23 mouse cellular contexts compared by ENCODE assay signal in genomic region chr11:9705190-9705589, GRCm38 (mm10).
A peak's percentile ranks its signal among the peaks of the same experiment; 100 is the strongest.
DNase-seq lines count a peak whose midpoint lies in the region; ATAC-seq lines count a peak whose summit lies in the region.
"Had no signal": no experiment of that assay in that cellular context is flagged by ENCODE, and none has a peak within 500 bp of the region (broad histone marks: within the 10 kb centered on the region; RNA-seq: fewer than 3 reads in every experiment).

No protein-coding gene starts in this region.

- H3K9ac ChIP-seq in limb, embryonic 12.5 days (replicated peaks): no peak overlapping the region
- H3K9ac ChIP-seq in neural tube, embryonic 12.5 days: no peak overlapping the region
- no peak overlapping the region for H3K9ac ChIP-seq in neural tube, embryonic 15.5 days (replicated peaks)
- H3K9ac ChIP-seq: embryonic facial prominence, embryonic 15.5 days; liver, embryonic 12.5 days had no signal

- WGBS in limb, embryonic 12.5 days: 48% methylated on average over 3 of the region's 3 CpGs
- WGBS in limb, embryonic 10.5 days: 81% methylated on average over 3 of the region's 3 CpGs
- 56% methylated on average over 3 of the region's 3 CpGs for WGBS in neural tube, embryonic 12.5 days
- WGBS in neural tube, embryonic 15.5 days: 42% methylated on average over 3 of the region's 3 CpGs

- H3K4me2 ChIP-seq in limb, embryonic 12.5 days: no peak overlapping the region
- H3K4me2 ChIP-seq in neural tube, embryonic 12.5 days (replicated peaks): no peak overlapping the region
- H3K4me2 ChIP-seq in neural tube, embryonic 15.5 days: no peak overlapping the region
- H3K4me2 ChIP-seq: embryonic facial prominence, embryonic 15.5 days; liver, embryonic 12.5 days had no signal

- H3K36me3 ChIP-seq in limb, embryonic 12.5 days: no peaks in the 10 kb centered on the region
- no peaks in the 10 kb centered on the region for H3K36me3 ChIP-seq in limb, embryonic 10.5 days
- no peaks in the 10 kb centered on the region for H3K36me3 ChIP-seq in neural tube, embryonic 12.5 days
- H3K36me3 ChIP-seq in neural tube, embryonic 15.5 days: no peaks in the 10 kb centered on the region
- H3K36me3 ChIP-seq: embryonic facial prominence, embryonic 15.5 days; heart, embryonic 10.5 days; liver, embryonic 12.5 days had no signal

- no peak overlapping the region for H3K27ac ChIP-seq in limb, embryonic 12.5 days
- H3K27ac ChIP-seq in limb, embryonic 10.5 days: no peak overlapping the region
- H3K27ac ChIP-seq in neural tube, embryonic 12.5 days: no peak overlapping the region
- no peak overlapping the region for H3K27ac ChIP-seq in neural tube, embryonic 15.5 days (replicated peaks)
- H3K27ac ChIP-seq: embryonic facial prominence, embryonic 15.5 days; gastrocnemius, adult 2 months; heart, embryonic 10.5 days; liver, embryonic 12.5 days had no signal

- no peaks in the 10 kb centered on the region for H3K9me3 ChIP-seq in limb, embryonic 12.5 days
- H3K9me3 ChIP-seq in limb, embryonic 10.5 days (replicated peaks): no peaks in the 10 kb centered on the region
- no peaks in the 10 kb centered on the region for H3K9me3 ChIP-seq in neural tube, embryonic 12.5 days
- no peaks in the 10 kb centered on the region for H3K9me3 ChIP-seq in neural tube, embryonic 15.5 days (replicated peaks)
- H3K9me3 ChIP-seq: embryonic facial prominence, embryonic 15.5 days; heart, embryonic 10.5 days; liver, embryonic 12.5 days had no signal

- H3K4me1 ChIP-seq in limb, embryonic 12.5 days (replicated peaks): no peaks in the 10 kb centered on the region
- no peaks in the 10 kb centered on the region for H3K4me1 ChIP-seq in limb, embryonic 10.5 days
- H3K4me1 ChIP-seq in neural tube, embryonic 12.5 days: no peaks in the 10 kb centered on the region
- no peaks in the 10 kb centered on the region for H3K4me1 ChIP-seq in neural tube, embryonic 15.5 days
- H3K4me1 ChIP-seq: embryonic facial prominence, embryonic 15.5 days; heart, embryonic 10.5 days; liver, embryonic 12.5 days had no signal

- H3K4me3 ChIP-seq in limb, embryonic 12.5 days (replicated peaks): no peak overlapping the region
- no peak overlapping the region for H3K4me3 ChIP-seq in limb, embryonic 10.5 days
- no peak overlapping the region for H3K4me3 ChIP-seq in neural tube, embryonic 12.5 days
- no peak overlapping the region for H3K4me3 ChIP-seq in neural tube, embryonic 15.5 days (replicated peaks)
- H3K4me3 ChIP-seq: embryonic facial prominence, embryonic 15.5 days; gastrocnemius, adult 2 months; heart, embryonic 10.5 days; liver, embryonic 12.5 days had no signal

- H3K27me3 ChIP-seq in limb, embryonic 12.5 days: no peaks in the 10 kb centered on the region
- H3K27me3 ChIP-seq in limb, embryonic 10.5 days (ENCODE audit: low read depth, poor library complexity, severe bottlenecking): no peaks in the 10 kb centered on the region
- no peaks in the 10 kb centered on the region for H3K27me3 ChIP-seq in neural tube, embryonic 12.5 days (replicated peaks)
- H3K27me3 ChIP-seq in neural tube, embryonic 15.5 days (replicated peaks): no peaks in the 10 kb centered on the region
- H3K27me3 ChIP-seq: embryonic facial prominence, embryonic 15.5 days; liver, embryonic 12.5 days had no signal

- peak; percentile 8 for DNase-seq in embryo, embryonic 11 days
- no peak for DNase-seq in embryo, embryonic 10 days (ENCODE audit: low spot score)
- DNase-seq in limb, embryonic 10.5 days (ENCODE audit: low spot score): no peak
- no peak for DNase-seq in testis, postnatal 14 days (ENCODE audit: low spot score)
- DNase-seq in urinary bladder, adult 18-20 months (ENCODE audit: low spot score in 2 of 2): no peak
- DNase-seq: adrenal gland, postnatal 10 days; cerebellum, adult 9-11 months; gastrocnemius, adult 2 months; heart, postnatal 4 days; kidney, adult 2 months; kidney, postnatal 14 days; left cerebral cortex, postnatal 4 days; lung, adult 18-20 months; retina, postnatal 1 day; right cerebral cortex, postnatal 25 days; thymus, postnatal 14 days had no signal

- ATAC-seq in limb, embryonic 12.5 days (ENCODE audit: insufficient number of reproducible peaks, insufficient read depth, low FRiP score, low TSS enrichment, low read depth): peak; percentile 68; the same call in 1 of the 2 replicates
- peak; percentile 41; the same call in 1 of the 2 replicates for ATAC-seq in neural tube, embryonic 12.5 days (ENCODE audit: low FRiP score, low read depth)
- no peak for ATAC-seq in neural tube, embryonic 15.5 days (ENCODE audit: low FRiP score)
- ATAC-seq: forebrain, embryonic 14.5 days; liver, embryonic 12.5 days had no signal
